Mouse (Mus musculus) heart, embryonic 11.5 days (tissue): Measurements from ENCODE around the gene Trim45. TPM values are rescaled to one million over a fixed set of nuclear protein-coding genes. Genes with fewer than 3 reads are reported as not detected.

Experiments used
- ATAC-seq: fragments of 200-750 bp; cut with Nextera tagmentation; replicated peaks from 2 replicates; pipeline ENCODE4 v1.8.0; 2017; ENCODE audit warnings: moderate library complexity; ENCODE audit not compliant: insufficient number of reproducible peaks, low FRiP score, low TSS enrichment
- H3K27ac ChIP-seq: fragments of 300-500 bp; sonication (generic); 2 replicates; pipeline ENCODE4 v1.5.1; 2014; ENCODE audit warnings: mild to moderate bottlenecking, low read depth, low read length
- H3K27me3 ChIP-seq: fragments of 300-500 bp; sonication (generic); 2 replicates; pipeline ENCODE4 v1.6.1; 2014; ENCODE audit warnings: mild to moderate bottlenecking, low read length, mixed read lengths; ENCODE audit not compliant: control insufficient read depth, insufficient read depth
- H3K36me3 ChIP-seq: fragments of 300-500 bp; sonication (generic); 2 replicates; pipeline ENCODE4 v1.6.1; 2014; ENCODE audit warnings: mild to moderate bottlenecking, low read length, moderate library complexity, mixed read lengths; ENCODE audit not compliant: control insufficient read depth, insufficient read depth
- H3K4me1 ChIP-seq: fragments of 300-500 bp; sonication (generic); 2 replicates; pipeline ENCODE4 v1.6.1; 2014; ENCODE audit warnings: low read length; ENCODE audit not compliant: control insufficient read depth, insufficient read depth
- H3K4me2 ChIP-seq: fragments of 300-500 bp; sonication (generic); 2 replicates; pipeline ENCODE4 v1.6.1; 2014; ENCODE audit warnings: mild to moderate bottlenecking, moderate library complexity
- H3K4me3 ChIP-seq: fragments of 300-500 bp; sonication (generic); 2 replicates; pipeline ENCODE4 v1.5.1; 2014; ENCODE audit warnings: low read depth, low read length
- H3K9ac ChIP-seq: fragments of 300-500 bp; sonication (generic); 2 replicates; pipeline ENCODE4 v1.6.1; 2014; ENCODE audit warnings: mild to moderate bottlenecking, low read depth, low read length, moderate library complexity
- H3K9me3 ChIP-seq: fragments of 300-500 bp; sonication (generic); replicated peaks from 2 replicates; pipeline ENCODE4 v1.6.1; 2016; ENCODE audit warnings: low read length; ENCODE audit not compliant: control insufficient read depth
- WGBS: fragments of 180-500 bp; shearing (Covaris S2); extraction: QIAGEN DNeasy Blood & Tissue Kit; methylation state at CpG from one replicate; pipeline ENCODE4 v1.1.7; 2014; ENCODE audit not compliant: insufficient replicate concordance; 5-methylcytosine and 5-hydroxymethylcytosine counted together
- polyA plus RNA-seq: library from polyadenylated mRNA; unstranded; fragments of >200 nt; fragmentation: Nextera tagmentation; extraction: Ambion mirVana; gene quantifications from 2 replicates; pipeline ENCODE4 v1.2.1, GENCODE M21; 2014

Gene Trim45
- polyA plus RNA-seq, 1 experiment from 2014 or later = 3.9 TPM

- 87% methylated on average over 4 of the region's 4 CpGs for WGBS
- Histone ChIP-seq H3K27me3 (no peaks in the 10 kb centered on the region), H3K36me3 (peaks cover 16% of the 10 kb centered on the region; the same call in 1 of the 2 replicates), H3K4me3 (no peak overlapping the region), H3K9me3 (no peaks in the 10 kb centered on the region), H3K9ac (no peak overlapping the region), H3K27ac (no peak overlapping the region), H3K4me1 (no peaks in the 10 kb centered on the region), H3K4me2 (no peak overlapping the region)
- ATAC-seq = no peak
Measured at GRCm38 (mm10) chr3:100940496-100941037, 18.6 kb downstream of the Trim45 start.

- 80% methylated on average over 8 of the region's 8 CpGs for WGBS
- Histone ChIP-seq H3K9me3 (no peaks in the 10 kb centered on the region), H3K4me3 (no peak overlapping the region), H3K27me3 (no peaks in the 10 kb centered on the region), H3K4me1 (no peaks in the 10 kb centered on the region), H3K27ac (no peak overlapping the region), H3K9ac (no peak overlapping the region), H3K4me2 (no peak overlapping the region), H3K36me3 (peaks cover 21% of the 10 kb centered on the region)
- ATAC-seq = no peak
Measured at GRCm38 (mm10) chr3:100947286-100947685, 25.3 kb downstream of the Trim45 start.

GRCm38 (mm10) chr3:100951531-100951930 lies 29.5 kb downstream of the Trim45 start:
- ATAC-seq = no peak
- WGBS = 96% methylated on average over 4 of the region's 4 CpGs
- H3K36me3 ChIP-seq = peaks cover 33% of the 10 kb centered on the region

GRCm38 (mm10) chr3:100954616-100955015 lies 32.6 kb downstream of the Trim45 start:
- Histone ChIP-seq H3K9ac (no peak overlapping the region), H3K4me3 (no peak overlapping the region), H3K4me2 (no peak overlapping the region), H3K27me3 (no peaks in the 10 kb centered on the region), H3K27ac (no peak overlapping the region), H3K9me3 (no peaks in the 10 kb centered on the region), H3K36me3 (peaks cover 33% of the 10 kb centered on the region), H3K4me1 (no peaks in the 10 kb centered on the region)
- no peak for ATAC-seq

More at GRCm38 (mm10) chr3:100951531-100951930, 29.5 kb downstream of the Trim45 start:
- no peak overlapping the region for H3K9ac ChIP-seq
- H3K4me2 ChIP-seq = no peak overlapping the region
- no peaks in the 10 kb centered on the region for H3K9me3 ChIP-seq
- H3K4me3 ChIP-seq = no peak overlapping the region
- H3K27me3 ChIP-seq = no peaks in the 10 kb centered on the region
- H3K4me1 ChIP-seq = no peaks in the 10 kb centered on the region
- no peak overlapping the region for H3K27ac ChIP-seq

GRCm38 (mm10) chr3:100961007-100961406 lies 39.0 kb downstream of the Trim45 start:
- ATAC-seq = no peak
- H3K4me3 ChIP-seq = no peak overlapping the region
- H3K27me3 ChIP-seq = no peaks in the 10 kb centered on the region
- no peaks in the 10 kb centered on the region for H3K4me1 ChIP-seq
- WGBS = 54% methylated on average over 5 of the region's 5 CpGs
- no peak overlapping the region for H3K4me2 ChIP-seq
- no peaks in the 10 kb centered on the region for H3K9me3 ChIP-seq
- H3K27ac ChIP-seq = peak overlapping the region; percentile 57
- H3K9ac ChIP-seq = 0 out of 2 replicates have a peak overlapping the region, but pooled peaks have one; percentile 36
- H3K36me3 ChIP-seq = peaks cover 30% of the 10 kb centered on the region

GRCm38 (mm10) chr3:100961501-100961900 lies 39.5 kb downstream of the Trim45 start:
- WGBS = 70% methylated on average over 7 of the region's 7 CpGs
- H3K27ac ChIP-seq = peak overlapping the region; percentile 57; the same call in 1 of the 2 replicates
- ATAC-seq = no peak
- H3K4me2 ChIP-seq = no peak overlapping the region
- no peaks in the 10 kb centered on the region for H3K27me3 ChIP-seq
- no peaks in the 10 kb centered on the region for H3K4me1 ChIP-seq
- 0 out of 2 replicates have a peak overlapping the region, but pooled peaks have one; percentile 36 for H3K9ac ChIP-seq
- no peaks in the 10 kb centered on the region for H3K9me3 ChIP-seq
- no peak overlapping the region for H3K4me3 ChIP-seq
- H3K36me3 ChIP-seq = peaks cover 29% of the 10 kb centered on the region

- Histone ChIP-seq H3K27me3 (no peaks in the 10 kb centered on the region), H3K4me1 (peaks cover 4% of the 10 kb centered on the region; the same call in 1 of the 2 replicates), H3K36me3 (peaks cover 21% of the 10 kb centered on the region), H3K4me3 (no peak overlapping the region), H3K27ac (no peak overlapping the region), H3K9ac (no peak overlapping the region), H3K9me3 (no peaks in the 10 kb centered on the region), H3K4me2 (no peak overlapping the region)
- whole genome bisulfite sequencing = 86% methylated on average over 14 of the region's 14 CpGs
- no peak for ATAC-seq
Measured at GRCm38 (mm10) chr3:100963849-100964542, 42.0 kb downstream of the Trim45 start.

- Histone ChIP-seq H3K27ac (peak within 1 kb of the TSS; percentile 54; the same call in 1 of the 2 replicates), H3K9me3 (no peaks in the 10 kb centered on the region), H3K4me3 (peak within 1 kb of the TSS; percentile 85), H3K9ac (peak within 1 kb of the TSS; percentile 80), H3K4me1 (peaks cover 8% of the 10 kb centered on the region; the same call in 1 of the 2 replicates), H3K36me3 (no peaks in the 10 kb centered on the region), H3K4me2 (peak within 1 kb of the TSS; percentile 76), H3K27me3 (no peaks in the 10 kb centered on the region)
- WGBS = under 1% methylated on average over 40 of the region's 40 CpGs
- ATAC-seq = peak; percentile 98
Measured at GRCm38 (mm10) chr3:100969176-100969917, 47.3 kb downstream of the Trim45 start, which contains the start of gene Ttf2. Ttf2 (minus strand) TSS chr3:100969663.
